In the genomic region with DNA sequence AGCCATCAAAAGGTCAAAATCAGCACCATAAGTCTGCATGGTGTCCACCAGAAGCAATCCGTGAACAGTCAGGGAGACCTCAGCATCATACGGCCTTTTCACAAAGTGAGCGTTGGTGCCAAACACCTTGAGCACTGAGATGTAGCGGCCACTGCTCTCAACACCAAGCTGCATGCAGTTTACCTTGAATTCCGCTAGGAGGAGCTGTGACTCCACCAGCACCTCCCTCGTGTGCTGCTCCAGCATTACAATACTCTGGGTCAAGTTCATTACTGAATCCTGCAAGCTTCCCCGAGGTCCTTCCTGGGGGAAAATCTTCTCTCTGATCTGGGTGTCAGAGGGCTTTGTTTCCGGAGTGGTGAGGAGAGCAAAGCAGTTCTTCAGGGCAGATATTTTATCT, we compare ENCODE assay signal across 8 mouse cellular contexts. TPM values are rescaled to one million over a fixed set of nuclear protein-coding genes. Genes with fewer than 3 reads are reported as not detected.
A peak's percentile ranks its signal among the peaks of the same experiment; 100 is the strongest.
DNase-seq lines count a peak whose midpoint lies in the region; ATAC-seq and TF ChIP-seq lines count a peak whose summit lies in the region.

No protein-coding gene starts in this region.

- no peak for TF ChIP-seq EP300 in liver, embryonic 14.5 days (IDR thresholded peaks at IDR 0.05; ENCODE audit: low read depth)

- H3K27me3 ChIP-seq in kidney, embryonic 15.5 days = no peaks in the 10 kb centered on the region
- no peaks in the 10 kb centered on the region for H3K27me3 ChIP-seq in liver, embryonic 14.5 days (ENCODE audit: control insufficient read depth, insufficient read depth, low read length)
- H3K27me3 ChIP-seq in thymus, adult 2 months (ENCODE audit: control insufficient read depth, insufficient read depth, low read length) = no peaks in the 10 kb centered on the region

- no peak overlapping the region for H3K27ac ChIP-seq in kidney, embryonic 15.5 days
- H3K27ac ChIP-seq in liver, embryonic 14.5 days = no peak overlapping the region
- no peak overlapping the region for H3K27ac ChIP-seq in thymus, adult 2 months (ENCODE audit: control insufficient read depth, insufficient read depth, low read length)

- no peaks in the 10 kb centered on the region for H3K4me1 ChIP-seq in kidney, embryonic 15.5 days
- no peaks in the 10 kb centered on the region for H3K4me1 ChIP-seq in liver, embryonic 14.5 days (replicated peaks; ENCODE audit: control insufficient read depth in 2 of 2, insufficient read depth in 2 of 2, low read length in 1 of 2)
- H3K4me1 ChIP-seq in thymus, adult 2 months (replicated peaks; ENCODE audit: control insufficient read depth, insufficient read depth, low read length) = 0 out of 2 replicates have a peak, but pooled peaks cover 3% of the 10 kb centered on the region

- TF ChIP-seq POLR2A in thymus, adult 2 months (IDR thresholded peaks at IDR 0.05; ENCODE audit: control insufficient read depth, extremely low read depth, insufficient read depth, low read length, poor library complexity) = no peak

- DNase-seq in CD4-positive, CD25-positive, alpha-beta regulatory T cell, adult 2 months (ENCODE audit: low read depth, low spot score) = peak; percentile 83
- DNase-seq in R1 (ENCODE audit: low read depth, low spot score) = peak; percentile 74
- DNase-seq in cerebellum, postnatal 14 days = peak; percentile 57 to 66
- DNase-seq in heart, adult 8-10 months (ENCODE audit: low spot score) = peak; percentile 62
- peak; percentile 20 to 29 (median 28) for DNase-seq in liver, embryonic 14.5 days (ENCODE audit: low read depth in 3 of 3, low spot score in 3 of 3)
- DNase-seq in natural killer cell, adult 2 months (ENCODE audit: low spot score in 2 of 2) = peak; percentile 34 to 46
- DNase-seq in thymus, adult 2 months = peak; percentile 56

- no peak overlapping the region for H3K4me2 ChIP-seq in kidney, embryonic 15.5 days
- no peak overlapping the region for H3K4me2 ChIP-seq in liver, embryonic 14.5 days (ENCODE audit: low read depth)

- TF ChIP-seq CTCF in liver, embryonic 14.5 days (IDR thresholded peaks at IDR 0.05; ENCODE audit: low read depth) = peak; percentile 99
- TF ChIP-seq CTCF in thymus, adult 2 months (IDR thresholded peaks at IDR 0.05; ENCODE audit: borderline replicate concordance, control insufficient read depth, extremely low read depth, insufficient read depth, low read length, poor library complexity) = peak; percentile 83; the same call in 1 of the 2 replicates

- H3K9me3 ChIP-seq in kidney, embryonic 15.5 days (replicated peaks) = no peaks in the 10 kb centered on the region
- H3K9me3 ChIP-seq in liver, embryonic 14.5 days (ENCODE audit: control insufficient read depth, low read length) = no peaks in the 10 kb centered on the region

- ATAC-seq in kidney, embryonic 15.5 days (replicated peaks; ENCODE audit: low FRiP score) = peak; percentile 77; the same call in 1 of the 2 replicates
- peak; percentile 64 for ATAC-seq in liver, embryonic 14.5 days (ENCODE audit: insufficient read depth)

- no peak overlapping the region for H3K9ac ChIP-seq in kidney, embryonic 15.5 days
- H3K9ac ChIP-seq in liver, embryonic 14.5 days (replicated peaks) = no peak overlapping the region

- WGBS in kidney, embryonic 15.5 days = 49% methylated on average over 8 of the region's 8 CpGs
- WGBS in liver, embryonic 14.5 days (ENCODE audit: insufficient replicate concordance) = 42% methylated on average over 8 of the region's 8 CpGs
- WGBS in thymus, adult 2 months = 52% methylated on average over 8 of the region's 8 CpGs

- no peak overlapping the region for H3K4me3 ChIP-seq in kidney, embryonic 15.5 days (replicated peaks)
- no peak overlapping the region for H3K4me3 ChIP-seq in liver, embryonic 14.5 days (ENCODE audit: insufficient read depth in 1 of 2, low read depth in 2 of 2, low read length in 2 of 2)
- H3K4me3 ChIP-seq in thymus, adult 2 months (ENCODE audit: control insufficient read depth, insufficient read depth, low read length) = no peak overlapping the region

- peaks cover 93% of the 10 kb centered on the region for H3K36me3 ChIP-seq in kidney, embryonic 15.5 days
- H3K36me3 ChIP-seq in liver, embryonic 14.5 days (replicated peaks; ENCODE audit: control insufficient read depth, insufficient read depth, low read depth) = peaks cover 68% of the 10 kb centered on the region
- H3K36me3 ChIP-seq in thymus, adult 2 months (ENCODE audit: control insufficient read depth, insufficient read depth, low read length) = peaks cover 75% of the 10 kb centered on the region

RNA-seq across cellular contexts. Expression of a gene that starts 38.8 kb away (rescaled TPM):
- total RNA-seq in heart, adult 8-10 months (2022) = 10 to 100 TPM; 76.7 to 88.3 (median 79.4) TPM
- polyA plus RNA-seq in kidney, embryonic 15.5 days (2015; fragmentation: Nextera tagmentation; extraction: Ambion mirVana) = 9.9 and 10.1 TPM in 2 replicates
- polyA plus RNA-seq in liver, embryonic 14.5 days (2012; rRNA removed) = 3.9 and 7.1 TPM in 2 replicates
- polyA plus RNA-seq in liver, embryonic 14.5 days (2014; fragmentation: Nextera tagmentation; extraction: Ambion mirVana) = 4.8 and 5.3 TPM in 2 replicates
- polyA plus RNA-seq in thymus, adult 2 months (2012; rRNA removed) = 22.5 and 23.5 TPM in 2 replicates

Comparison
In these comparisons a context has a peak if more than half of its experiments do, and no peak if none do; other contexts are left out.
1. DNase-seq: peak in every context shown above with its lines; median percentile 83 in CD4-positive, CD25-positive, alpha-beta regulatory T cell, adult 2 months; 74 in R1; 62 in heart, adult 8-10 months; 62 in cerebellum, postnatal 14 days; 56 in thymus, adult 2 months; 40 in natural killer cell, adult 2 months; 28 in liver, embryonic 14.5 days.